Mouse (Mus musculus): ENCODE data around the gene Sar1a.

The Sar1a gene

GRCm38 (mm10) chr10:61730171-61730570, 50.1 kb downstream of the Sar1a start:
- in situ Hi-C loops (cut with MboI, MseI), result no loop called here

GRCm38 (mm10) chr10:61734377-61734776, 54.3 kb downstream of the Sar1a start:
- in situ Hi-C loops (cut with MboI, MseI), result no loop called here

GRCm38 (mm10) chr10:61736671-61737078, 56.6 kb downstream of the Sar1a start:
- in situ Hi-C loops (cut with MboI, MseI), result no loop called here

- in situ Hi-C loops (cut with MboI, MseI), result no loop called here
These were observed 57.4 kb downstream of the Sar1a start for GRCm38 (mm10) chr10:61737537-61737936.

- in situ Hi-C loops (cut with MboI, MseI), result no loop called here
These were observed 58.0 kb downstream of the Sar1a start for GRCm38 (mm10) chr10:61738126-61738525.

GRCm38 (mm10) chr10:61741306-61741705, 61.2 kb downstream of the Sar1a start:
- in situ Hi-C loops (cut with MboI, MseI), result no loop called here

- in situ Hi-C loops (cut with MboI, MseI), result no loop called here
These were observed 61.8 kb downstream of the Sar1a start for GRCm38 (mm10) chr10:61741873-61742272.

- in situ Hi-C loops (cut with MboI, MseI), result no loop called here
These were observed 62.2 kb downstream of the Sar1a start for GRCm38 (mm10) chr10:61742336-61742735.
